Mouse (Mus musculus): Measurements from ENCODE around the gene Srrm4.

DNA sequence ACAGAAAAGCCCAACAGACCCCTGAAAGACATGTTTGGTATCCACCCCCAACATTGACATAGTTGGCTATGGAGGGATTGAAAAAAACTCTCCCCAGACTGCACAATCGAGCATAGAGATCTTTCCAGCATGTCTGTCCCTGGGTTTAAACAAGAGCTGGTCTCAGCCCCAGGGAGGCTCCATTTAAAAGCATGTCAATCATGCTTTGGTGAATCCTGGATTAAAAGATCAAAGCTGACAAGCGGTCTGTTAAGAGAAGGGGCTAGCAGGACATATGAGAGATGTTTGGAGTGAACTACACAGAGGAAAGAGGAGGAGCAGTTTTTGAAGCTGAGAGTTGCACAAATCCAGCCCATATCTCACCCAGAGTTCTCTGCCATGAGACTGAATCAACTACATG, 38.5 kb downstream of the Srrm4 start:
- TF ChIP-seq CHD2 (IDR thresholded peaks at IDR 0.05; ENCODE audit: low read depth, low read length) (no peak), ZNF384 (IDR thresholded peaks at IDR 0.05; ENCODE audit: low read depth, low read length) (no peak), ZC3H11A (IDR thresholded peaks at IDR 0.05; ENCODE audit: borderline replicate concordance, low read depth, low read length) (no peak)
